Mouse (Mus musculus) E14TG2a.4 (cell line): ENCODE results near the gene Fry.

Experiments used
- H3K27me3 ChIP-seq: 2 replicates; pipeline ENCODE4 v1.6.1; 2014; ENCODE audit warnings: low read length, control low read depth; ENCODE audit not compliant: insufficient read depth
- H3K36me3 ChIP-seq: 2 replicates; pipeline ENCODE4 v1.6.1; 2014; ENCODE audit warnings: low read length, control low read depth; ENCODE audit not compliant: insufficient read depth
- H3K4me1 ChIP-seq: replicated peaks from 2 replicates; pipeline ENCODE4 v1.6.1; 2014; ENCODE audit warnings: low read depth, low read length, control low read depth
- H3K4me3 ChIP-seq: replicated peaks from 2 replicates; pipeline ENCODE4 v1.5.1; 2014; ENCODE audit warnings: mild to moderate bottlenecking, low read length
- H3K9me3 ChIP-seq: 2 replicates; pipeline ENCODE4 v1.6.1; 2014; ENCODE audit warnings: low read length, control low read depth
- CTCF ChIP-seq: conservative IDR thresholded peaks from 2 replicates; pipeline ENCODE4 v1.5.1; 2014; ENCODE audit warnings: low read length
- NANOG ChIP-seq: IDR thresholded peaks from 2 replicates; pipeline ENCODE4 v1.6.1; 2014; ENCODE audit warnings: borderline replicate concordance, low read length, mixed read lengths
- POU5F1 ChIP-seq: IDR thresholded peaks from 2 replicates; pipeline ENCODE4 v1.6.1; 2014; ENCODE audit warnings: low read length, borderline replicate concordance

Fry gene

DNA sequence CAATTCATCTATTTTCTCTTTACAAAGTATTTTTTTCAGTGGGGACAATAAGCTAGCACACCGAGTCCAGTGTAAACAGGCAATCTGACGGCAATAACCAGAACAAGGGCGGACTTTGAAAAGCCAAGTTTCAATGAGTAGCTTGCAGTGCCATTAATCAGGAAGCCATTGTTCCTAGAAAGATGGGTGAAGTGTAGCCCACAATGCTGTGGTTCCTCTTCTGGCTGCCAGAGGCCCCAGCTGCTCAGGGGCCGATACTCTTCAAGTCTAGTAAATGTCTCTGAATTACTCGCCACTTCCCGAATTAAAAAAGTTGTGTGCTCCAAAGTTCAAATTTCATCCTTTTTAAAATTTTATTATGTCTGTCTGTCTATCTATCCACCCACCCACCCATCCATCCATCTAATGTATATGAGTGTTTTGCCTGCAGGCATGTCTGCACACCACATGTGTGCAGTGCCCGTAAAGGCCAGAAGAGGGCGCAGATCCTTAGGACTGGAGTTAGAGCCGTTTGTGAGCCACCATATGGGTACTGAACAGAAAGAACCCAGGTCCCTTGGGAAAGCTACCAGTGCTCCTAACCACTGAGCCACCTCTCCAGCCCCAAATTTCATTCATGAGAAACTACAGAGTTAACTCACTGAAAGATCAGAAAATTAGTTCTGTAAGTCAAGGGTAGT, 19.5 kb downstream of the Fry start:
- Histone ChIP-seq H3K27me3 (no peaks in the 10 kb centered on the region), H3K4me3 (no peak overlapping the region), H3K9me3 (no peaks in the 10 kb centered on the region), H3K36me3 (no peaks in the 10 kb centered on the region), H3K4me1 (peaks cover 9% of the 10 kb centered on the region)
- TF ChIP-seq CTCF: peak; percentile 86
- no peak for TF ChIP-seq POU5F1

DNA sequence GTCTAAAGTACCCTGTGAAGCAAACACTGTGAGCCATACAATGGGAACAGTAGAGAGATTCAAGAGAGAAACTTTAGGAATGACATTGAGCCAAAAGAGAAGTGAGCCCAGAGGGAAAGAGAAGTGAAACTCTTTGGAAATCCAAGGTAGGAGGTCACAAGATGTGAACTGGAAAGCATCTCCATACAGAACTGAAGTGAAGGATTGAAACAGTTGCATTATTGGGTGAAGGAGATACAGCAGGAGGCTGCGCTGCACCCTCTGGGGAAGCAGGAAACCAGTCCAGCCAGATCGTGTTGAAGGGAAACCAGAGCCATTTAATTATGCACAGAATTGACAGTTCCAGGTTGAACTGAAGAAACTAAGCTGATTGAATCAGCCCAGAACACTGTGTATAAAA, 22.1 kb downstream of the Fry start:
- no peaks in the 10 kb centered on the region for H3K9me3 ChIP-seq
- peaks cover 9% of the 10 kb centered on the region for H3K4me1 ChIP-seq

GRCm38 (mm10) chr5:150145967-150146366, 27.5 kb downstream of the Fry start:
- TF ChIP-seq POU5F1 (no peak), CTCF (peak; percentile 90)
- H3K4me3 ChIP-seq: no peak overlapping the region
- no peaks in the 10 kb centered on the region for H3K9me3 ChIP-seq
- peaks cover 6% of the 10 kb centered on the region for H3K4me1 ChIP-seq
- H3K36me3 ChIP-seq: no peaks in the 10 kb centered on the region
- no peaks in the 10 kb centered on the region for H3K27me3 ChIP-seq

More for the DNA sequence above, 22.1 kb downstream of the Fry start:
- no peak for TF ChIP-seq POU5F1
- TF ChIP-seq CTCF: no peak
- TF ChIP-seq NANOG: no peak
- H3K27me3 ChIP-seq: no peaks in the 10 kb centered on the region
- H3K4me3 ChIP-seq: no peak overlapping the region
- no peaks in the 10 kb centered on the region for H3K36me3 ChIP-seq

DNA sequence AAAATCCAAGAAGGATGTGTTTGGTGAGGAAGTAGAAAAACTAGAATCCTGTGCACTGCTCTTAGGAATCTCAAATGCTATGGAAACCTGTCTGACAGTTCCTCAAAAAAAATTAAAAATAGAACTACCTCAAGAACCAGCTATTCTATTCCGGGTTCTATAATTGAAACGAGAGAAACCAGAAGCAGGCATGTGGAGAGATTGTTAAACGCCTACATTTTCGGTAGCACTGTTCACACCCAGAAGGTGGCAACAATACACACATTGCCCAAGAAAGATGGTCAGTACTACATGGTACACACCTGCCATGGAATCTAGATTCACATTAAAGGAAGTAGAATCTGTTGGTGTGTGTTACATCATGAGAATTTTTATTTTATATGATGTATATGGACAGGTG, 28.2 kb downstream of the Fry start:
- peaks cover 6% of the 10 kb centered on the region for H3K4me1 ChIP-seq
- no peaks in the 10 kb centered on the region for H3K36me3 ChIP-seq
- TF ChIP-seq NANOG (no peak), CTCF (no peak), POU5F1 (no peak)
- H3K9me3 ChIP-seq: no peaks in the 10 kb centered on the region
- no peaks in the 10 kb centered on the region for H3K27me3 ChIP-seq
- no peak overlapping the region for H3K4me3 ChIP-seq

DNA sequence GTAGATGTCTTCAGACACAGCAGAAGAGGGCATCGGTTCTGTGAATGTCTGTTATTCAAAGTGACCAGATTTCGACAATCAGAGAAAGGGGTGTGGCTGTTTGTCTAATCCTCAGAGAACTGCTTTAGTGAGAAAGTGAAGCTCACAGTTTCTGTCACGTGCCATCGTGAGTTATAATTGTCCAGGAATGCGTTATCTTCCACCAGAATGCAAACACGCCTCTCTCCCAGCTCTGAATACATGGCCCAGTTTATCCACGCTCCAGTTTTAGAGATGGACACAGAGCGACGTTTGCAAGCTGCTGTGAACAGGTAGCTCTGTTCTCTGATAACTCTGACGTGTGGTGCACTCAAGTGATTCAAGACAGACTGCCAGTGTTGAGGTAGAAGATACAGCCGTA, 31.3 kb downstream of the Fry start:
- no peak for TF ChIP-seq CTCF
- TF ChIP-seq POU5F1: no peak
- Histone ChIP-seq H3K9me3 (no peaks in the 10 kb centered on the region), H3K4me3 (no peak overlapping the region), H3K27me3 (no peaks in the 10 kb centered on the region), H3K4me1 (0 out of 2 replicates have a peak, but pooled peaks cover 5% of the 10 kb centered on the region), H3K36me3 (no peaks in the 10 kb centered on the region)

DNA sequence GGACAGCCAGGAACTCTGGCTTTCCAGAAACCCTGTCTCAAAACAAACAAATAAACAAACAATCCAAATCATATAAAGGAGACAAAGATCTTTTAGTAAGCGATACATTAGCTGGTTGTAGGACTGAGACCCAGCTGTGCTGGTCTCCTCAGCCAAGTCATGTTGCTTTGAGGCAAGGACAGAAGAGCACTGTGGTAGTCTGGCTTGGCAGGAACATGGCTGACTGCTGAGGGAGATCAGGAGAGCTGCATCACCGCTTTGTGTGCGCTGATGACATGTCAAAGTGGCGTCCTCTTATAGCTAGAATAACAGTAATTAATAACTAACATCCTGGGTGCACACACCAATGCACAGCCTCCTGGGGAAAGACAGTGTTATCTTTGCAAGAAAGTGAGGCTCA, 32.5 kb downstream of the Fry start:
- Histone ChIP-seq H3K36me3 (no peaks in the 10 kb centered on the region), H3K4me1 (peaks cover 7% of the 10 kb centered on the region), H3K9me3 (no peaks in the 10 kb centered on the region), H3K4me3 (no peak overlapping the region), H3K27me3 (no peaks in the 10 kb centered on the region)
- no peak for TF ChIP-seq CTCF
- no peak for TF ChIP-seq NANOG
- TF ChIP-seq POU5F1: no peak

DNA sequence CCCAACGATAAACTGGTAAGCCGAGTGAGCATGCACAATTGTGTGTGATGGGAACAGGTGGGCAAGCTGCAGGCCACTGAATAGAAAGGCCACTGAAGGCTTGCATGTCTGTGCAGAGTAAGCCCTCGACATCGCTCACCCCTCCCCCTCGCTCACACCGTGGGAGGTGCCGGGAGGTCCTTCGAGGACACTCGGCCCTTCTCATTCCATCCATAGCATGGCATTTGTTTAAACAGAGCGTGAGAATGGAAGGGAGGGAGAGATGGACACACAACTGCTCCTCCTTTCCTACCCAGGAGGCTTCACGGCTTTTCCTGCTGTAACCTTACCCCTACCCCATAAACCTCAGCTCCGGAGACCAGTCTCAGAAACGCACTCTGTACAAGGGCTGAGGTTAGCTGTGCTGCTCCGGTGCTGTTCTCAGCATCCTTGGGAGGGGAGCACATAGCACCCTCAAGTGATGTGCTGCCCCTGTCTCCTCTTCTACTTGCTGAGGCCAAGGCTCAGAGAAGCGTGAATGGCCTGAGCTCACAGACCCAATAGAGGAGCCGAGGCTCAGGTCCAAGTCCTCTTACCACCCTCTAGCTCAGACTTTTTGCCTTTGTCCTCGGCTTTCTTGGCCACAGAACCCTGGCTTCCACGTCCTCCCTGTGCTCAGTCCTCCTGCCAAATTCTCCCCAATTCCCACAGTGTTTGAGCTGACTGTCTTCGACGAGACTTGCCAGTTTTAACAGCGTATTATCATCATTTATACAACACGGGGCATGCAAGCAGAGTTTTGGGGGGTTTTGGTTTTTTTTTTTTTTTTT, 33.8 kb downstream of the Fry start:
- no peak for TF ChIP-seq NANOG
- no peak for TF ChIP-seq POU5F1
- TF ChIP-seq CTCF: no peak
- H3K4me1 ChIP-seq: peaks cover 12% of the 10 kb centered on the region
- H3K27me3 ChIP-seq: no peaks in the 10 kb centered on the region
- no peak overlapping the region for H3K4me3 ChIP-seq
- H3K9me3 ChIP-seq: no peaks in the 10 kb centered on the region
- no peaks in the 10 kb centered on the region for H3K36me3 ChIP-seq

- Histone ChIP-seq H3K9me3 (no peaks in the 10 kb centered on the region), H3K4me1 (peaks cover 16% of the 10 kb centered on the region), H3K4me3 (no peak overlapping the region), H3K27me3 (no peaks in the 10 kb centered on the region), H3K36me3 (no peaks in the 10 kb centered on the region)
- TF ChIP-seq POU5F1: no peak
- TF ChIP-seq NANOG: no peak
- no peak for TF ChIP-seq CTCF
Measured at GRCm38 (mm10) chr5:150152880-150153281, 34.4 kb downstream of the Fry start.
